Mouse (Mus musculus): ENCODE results near the gene Nfil3.

DNA sequence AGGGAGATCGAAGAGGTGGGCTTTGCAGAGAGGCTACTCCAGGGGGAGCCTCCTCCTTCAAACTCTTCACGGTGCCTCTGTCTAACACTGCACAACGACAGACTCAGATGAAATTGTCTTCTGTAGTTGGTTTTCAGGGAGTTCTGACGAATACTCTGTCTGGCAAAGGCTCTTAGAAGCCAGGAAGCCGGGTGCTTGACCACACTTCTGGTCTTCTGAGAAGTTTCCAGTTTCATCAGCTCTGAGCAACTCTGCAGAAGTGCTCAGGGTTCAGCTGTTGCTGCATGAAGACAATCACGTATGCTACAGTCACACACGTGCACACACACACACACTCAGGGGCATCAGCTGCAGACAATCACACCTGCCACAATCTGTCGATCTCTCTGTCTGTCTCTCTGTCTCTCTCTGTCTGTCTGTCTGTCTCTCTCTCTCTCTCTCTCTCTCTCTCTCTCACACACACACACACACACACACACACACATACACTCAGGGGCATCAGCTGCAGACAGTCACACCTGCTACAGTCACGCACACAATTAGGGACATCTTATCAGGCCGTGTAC lies 5.4 kb upstream of the Nfil3 start:
- TF ChIP-seq CTCF (IDR thresholded peaks at IDR 0.05 in 2 of 3, conservative IDR thresholded peaks at IDR 0.05 in 1 of 3; ENCODE audit: control insufficient read depth in 1 of 3, insufficient read depth in 1 of 3, low read depth in 2 of 3, low read length in 3 of 3, poor library complexity in 1 of 3, severe bottlenecking in 1 of 3) (no peak), USF1 (IDR thresholded peaks at IDR 0.05; ENCODE audit: low read depth, low read length) (no peak), EP300 (IDR thresholded peaks at IDR 0.05; ENCODE audit: low read depth in 1 of 2, low read length in 2 of 2) (no peak), TCF12 (IDR thresholded peaks at IDR 0.05; ENCODE audit: low read depth, low read length) (no peak), POLR2A (IDR thresholded peaks at IDR 0.05; ENCODE audit: control insufficient read depth in 1 of 2, insufficient read depth in 1 of 2, low read depth in 1 of 2, low read length in 2 of 2, poor library complexity in 1 of 2) (no peak), USF2 (IDR thresholded peaks at IDR 0.05; ENCODE audit: borderline replicate concordance in 1 of 2, insufficient read depth in 1 of 2, low read depth in 1 of 2, low read length in 2 of 2) (no peak), ZKSCAN1 (IDR thresholded peaks at IDR 0.05; ENCODE audit: low read depth, low read length) (no peak), POLR2AphosphoS2 (IDR thresholded peaks at IDR 0.05; ENCODE audit: low read length) (no peak), ZNF384 (IDR thresholded peaks at IDR 0.05; ENCODE audit: low read depth, low read length) (no peak), TAL1 (IDR thresholded peaks at IDR 0.05; ENCODE audit: low read length) (no peak), CHD1 (IDR thresholded peaks at IDR 0.05; ENCODE audit: low read depth, low read length) (no peak)
